Mouse (Mus musculus): ENCODE results near the gene Neurl2.
A peak's percentile ranks its signal among the peaks of the same experiment; 100 is the strongest.
"Not testable (repeated sequence)": the region's sequence is repeated elsewhere in the genome, so short reads cannot be mapped to it uniquely, and the experiment has no call there.

Neurl2 gene

GRCm38 (mm10) chr2:164833314-164833959 is at the start of gene Neurl2:
Neurl2 (minus strand) TSS chr2:164833456.
- DNase-seq (ENCODE audit: low read depth, low spot score): peak; percentile 96

GRCm38 (mm10) chr2:164882619-164883018 is 49.4 kb upstream of the Neurl2 start:
- no peak for DNase-seq (ENCODE audit: low read depth, low spot score)

GRCm38 (mm10) chr2:164879568-164880277 is 46.5 kb upstream of the Neurl2 start:
- DNase-seq (ENCODE audit: low read depth, low spot score): peak; percentile 97

GRCm38 (mm10) chr2:164879228-164879567 is 45.9 kb upstream of the Neurl2 start, which contains the start of gene Pcif1:
Pcif1 (plus strand) TSS chr2:164879304.
- DNase-seq (ENCODE audit: low read depth, low spot score): peak; percentile 91

- peak; percentile 79 for DNase-seq (ENCODE audit: low read depth, low spot score)
Measured at GRCm38 (mm10) chr2:164878509-164879227, 45.4 kb upstream of the Neurl2 start.

GRCm38 (mm10) chr2:164877376-164878215 is 44.3 kb upstream of the Neurl2 start:
- DNase-seq (ENCODE audit: low read depth, low spot score): peak; percentile 48

- DNase-seq (ENCODE audit: low read depth, low spot score): not testable (repeated sequence)
Measured at GRCm38 (mm10) chr2:164875648-164876047, 42.4 kb upstream of the Neurl2 start.

- DNase-seq (ENCODE audit: low read depth, low spot score): peak; percentile 70
Measured at GRCm38 (mm10) chr2:164874239-164874769, 41.0 kb upstream of the Neurl2 start.

- DNase-seq (ENCODE audit: low read depth, low spot score): no peak
Measured at GRCm38 (mm10) chr2:164873621-164874020, 40.4 kb upstream of the Neurl2 start.

- DNase-seq (ENCODE audit: low read depth, low spot score): peak; percentile 65
Measured at GRCm38 (mm10) chr2:164871602-164872303, 38.5 kb upstream of the Neurl2 start.

- DNase-seq (ENCODE audit: low read depth, low spot score): no peak
Measured at GRCm38 (mm10) chr2:164868491-164868890, 35.2 kb upstream of the Neurl2 start.

GRCm38 (mm10) chr2:164867566-164867965 is 34.3 kb upstream of the Neurl2 start:
- DNase-seq (ENCODE audit: low read depth, low spot score): peak; percentile 88

- peak; percentile 94 for DNase-seq (ENCODE audit: low read depth, low spot score)
Measured at GRCm38 (mm10) chr2:164866741-164867551, 33.7 kb upstream of the Neurl2 start.

- no peak for DNase-seq (ENCODE audit: low read depth, low spot score)
Measured at GRCm38 (mm10) chr2:164864593-164864992, 31.3 kb upstream of the Neurl2 start.

- DNase-seq (ENCODE audit: low read depth, low spot score): peak; percentile 46
Measured at GRCm38 (mm10) chr2:164863411-164863810, 30.2 kb upstream of the Neurl2 start.

- no peak for DNase-seq (ENCODE audit: low read depth, low spot score)
Measured at GRCm38 (mm10) chr2:164862179-164862861, 29.1 kb upstream of the Neurl2 start.

- no peak for DNase-seq (ENCODE audit: low read depth, low spot score)
Measured at GRCm38 (mm10) chr2:164861094-164861493, 27.8 kb upstream of the Neurl2 start.

GRCm38 (mm10) chr2:164859640-164860432 is 26.6 kb upstream of the Neurl2 start:
- peak; percentile 62 for DNase-seq (ENCODE audit: low read depth, low spot score)

All from R1 (cell line).